Mouse (Mus musculus): ENCODE measurements around the gene Satb1. TPM values are rescaled to one million over a fixed set of nuclear protein-coding genes. Genes with fewer than 3 reads are reported as not detected.

The Satb1 gene
- polyA plus RNA-seq, 1 experiment = 38.7 TPM

- DNase-seq (ENCODE audit: extremely low spot score in 1 of 2, low spot score in 1 of 2) = no peak
These were observed 5.1 kb downstream of the Satb1 start for GRCm38 (mm10) chr17:51827922-51828410.

GRCm38 (mm10) chr17:51826461-51826860, 6.6 kb downstream of the Satb1 start:
- no peak for DNase-seq (ENCODE audit: extremely low spot score in 1 of 2, low spot score in 1 of 2)

- no peak for DNase-seq (ENCODE audit: extremely low spot score in 1 of 2, low spot score in 1 of 2)
These were observed 18.8 kb downstream of the Satb1 start for GRCm38 (mm10) chr17:51814301-51814700.

GRCm38 (mm10) chr17:51813784-51814120, 19.3 kb downstream of the Satb1 start:
- DNase-seq (ENCODE audit: extremely low spot score in 1 of 2, low spot score in 1 of 2) = no peak

- DNase-seq (ENCODE audit: extremely low spot score in 1 of 2, low spot score in 1 of 2) = no peak
These were observed 19.9 kb downstream of the Satb1 start for GRCm38 (mm10) chr17:51812942-51813783.

GRCm38 (mm10) chr17:51812261-51812941, 20.7 kb downstream of the Satb1 start:
- no peak for DNase-seq (ENCODE audit: extremely low spot score in 1 of 2, low spot score in 1 of 2)

GRCm38 (mm10) chr17:51811911-51812260, 21.2 kb downstream of the Satb1 start:
- no peak for DNase-seq (ENCODE audit: extremely low spot score in 1 of 2, low spot score in 1 of 2)

- DNase-seq (ENCODE audit: extremely low spot score in 1 of 2, low spot score in 1 of 2) = peak in 1 of 2 experiments; percentile 68
These were observed 21.8 kb downstream of the Satb1 start for GRCm38 (mm10) chr17:51811086-51811868.

- DNase-seq (ENCODE audit: extremely low spot score in 1 of 2, low spot score in 1 of 2) = no peak
These were observed 25.7 kb downstream of the Satb1 start for GRCm38 (mm10) chr17:51807429-51807828.

- no peak for DNase-seq (ENCODE audit: extremely low spot score in 1 of 2, low spot score in 1 of 2)
These were observed 26.7 kb downstream of the Satb1 start for GRCm38 (mm10) chr17:51806124-51806960.

GRCm38 (mm10) chr17:51800208-51800607, 32.9 kb downstream of the Satb1 start:
- DNase-seq (ENCODE audit: extremely low spot score in 1 of 2, low spot score in 1 of 2) = no peak

- DNase-seq (ENCODE audit: extremely low spot score in 1 of 2, low spot score in 1 of 2) = no peak
These were observed 36.6 kb downstream of the Satb1 start for GRCm38 (mm10) chr17:51796459-51796858.

- no peak for DNase-seq (ENCODE audit: extremely low spot score in 1 of 2, low spot score in 1 of 2)
These were observed 41.9 kb downstream of the Satb1 start for GRCm38 (mm10) chr17:51791226-51791625.

- no peak for DNase-seq (ENCODE audit: extremely low spot score in 1 of 2, low spot score in 1 of 2)
These were observed 42.6 kb downstream of the Satb1 start for GRCm38 (mm10) chr17:51790387-51791060.

GRCm38 (mm10) chr17:51789777-51790176, 43.3 kb downstream of the Satb1 start:
- peak in 1 of 2 experiments; percentile 21 for DNase-seq (ENCODE audit: extremely low spot score in 1 of 2, low spot score in 1 of 2)

GRCm38 (mm10) chr17:51789098-51789497, 44.0 kb downstream of the Satb1 start:
- DNase-seq (ENCODE audit: extremely low spot score in 1 of 2, low spot score in 1 of 2) = no peak

- no peak for DNase-seq (ENCODE audit: extremely low spot score in 1 of 2, low spot score in 1 of 2)
These were observed 45.1 kb downstream of the Satb1 start for GRCm38 (mm10) chr17:51787955-51788354.

- no peak for DNase-seq (ENCODE audit: extremely low spot score in 1 of 2, low spot score in 1 of 2)
These were observed 47.0 kb downstream of the Satb1 start for GRCm38 (mm10) chr17:51786050-51786449.

- DNase-seq (ENCODE audit: extremely low spot score in 1 of 2, low spot score in 1 of 2) = no peak
These were observed 48.2 kb downstream of the Satb1 start for GRCm38 (mm10) chr17:51784935-51785334.

Measured in frontal cortex, adult 2 months (tissue).